Comparison of ENCODE assay signal across 7 mouse cellular contexts in the genomic region with DNA sequence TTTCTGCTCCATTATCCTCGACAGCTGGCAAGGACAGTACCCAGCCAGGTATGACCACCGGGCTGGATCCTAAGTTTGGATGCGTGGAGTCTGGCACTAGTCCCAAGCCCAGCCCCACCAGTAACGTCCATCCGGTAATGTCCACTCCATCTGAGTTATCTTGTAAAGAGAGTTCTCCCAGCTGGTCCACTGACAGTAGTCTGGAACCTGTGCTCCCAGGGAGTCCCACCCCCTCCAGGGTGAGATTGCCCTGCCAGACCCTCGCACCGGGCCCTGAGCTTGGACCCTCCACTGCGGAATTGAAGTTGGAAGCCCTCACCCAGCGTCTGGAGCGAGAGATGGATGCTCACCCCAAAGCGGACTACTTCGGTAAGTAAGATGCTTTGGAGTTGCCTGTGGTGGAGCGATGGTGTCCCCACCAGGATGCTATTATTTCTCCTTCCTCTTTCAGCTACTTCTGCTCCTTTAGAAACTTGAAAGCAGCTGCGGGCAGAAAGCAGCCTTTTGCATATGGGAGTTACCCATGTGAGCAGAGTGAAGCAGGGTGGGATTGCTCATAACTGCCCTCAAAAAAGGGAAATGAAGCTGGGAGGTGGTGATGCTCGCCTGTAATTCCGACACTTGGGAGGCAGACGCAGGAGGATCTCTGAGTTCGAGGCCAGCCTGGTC. TPM values are rescaled to one million over a fixed set of nuclear protein-coding genes. Genes with fewer than 3 reads are reported as not detected.
DNase-seq lines count a peak whose midpoint lies in the region; ATAC-seq and TF ChIP-seq lines count a peak whose summit lies in the region.

No protein-coding gene starts in this region.

- no peaks in the 10 kb centered on the region for H3K9me3 ChIP-seq in hindbrain, embryonic 14.5 days (ENCODE audit: control insufficient read depth, low read length)
- no peaks in the 10 kb centered on the region for H3K9me3 ChIP-seq in lung, embryonic 15.5 days

- TF ChIP-seq CTCF in small intestine, adult 2 months (IDR thresholded peaks at IDR 0.05; ENCODE audit: extremely low read depth, insufficient read length, insufficient replicate concordance, low read depth, low read length): no peak

- no peak overlapping the region for H3K9ac ChIP-seq in hindbrain, embryonic 14.5 days
- H3K9ac ChIP-seq in lung, embryonic 15.5 days: peak overlapping the region; percentile 73

- no peak for TF ChIP-seq POLR2A in small intestine, adult 2 months (IDR thresholded peaks at IDR 0.05; ENCODE audit: low read depth, low read length)

- peaks cover 17% of the 10 kb centered on the region for H3K4me1 ChIP-seq in hindbrain, embryonic 14.5 days (replicated peaks; ENCODE audit: control insufficient read depth, insufficient read depth, low read length)
- H3K4me1 ChIP-seq in lung, embryonic 15.5 days: peaks cover 59% of the 10 kb centered on the region
- H3K4me1 ChIP-seq in small intestine, adult 2 months (ENCODE audit: control insufficient read depth, insufficient read depth, insufficient read length, low read length): peaks cover 29% of the 10 kb centered on the region

- H3K4me2 ChIP-seq in hindbrain, embryonic 14.5 days (replicated peaks): peak overlapping the region; percentile 66
- H3K4me2 ChIP-seq in lung, embryonic 15.5 days: peak overlapping the region; percentile 94

- no peak overlapping the region for H3K4me3 ChIP-seq in hindbrain, embryonic 14.5 days (replicated peaks; ENCODE audit: low read length)
- peak overlapping the region; percentile 69 for H3K4me3 ChIP-seq in lung, embryonic 15.5 days
- H3K4me3 ChIP-seq in small intestine, adult 2 months (ENCODE audit: low read depth, low read length): peak overlapping the region; percentile 86

- no peaks in the 10 kb centered on the region for H3K36me3 ChIP-seq in hindbrain, embryonic 14.5 days (replicated peaks; ENCODE audit: control insufficient read depth, insufficient read depth)
- H3K36me3 ChIP-seq in lung, embryonic 15.5 days: peaks cover 7% of the 10 kb centered on the region; the same call in 1 of the 2 replicates
- H3K36me3 ChIP-seq in small intestine, adult 2 months (ENCODE audit: control insufficient read depth, insufficient read depth, low read length): peaks cover 27% of the 10 kb centered on the region

- DNase-seq in CD4-positive helper T cell, adult 2 months (ENCODE audit: low read depth, low spot score): peak; percentile 25
- no peak for DNase-seq in hindbrain, embryonic 14.5 days (ENCODE audit: low spot score)
- DNase-seq in layer of hippocampus, adult 9-11 months: no peak
- DNase-seq in layer of hippocampus, postnatal 14 days (ENCODE audit: low spot score in 2 of 2): no peak

- no peak overlapping the region for H3K27ac ChIP-seq in hindbrain, embryonic 14.5 days
- H3K27ac ChIP-seq in lung, embryonic 15.5 days: 0 out of 2 replicates have a peak overlapping the region, but pooled peaks have one; percentile 85
- peak overlapping the region; percentile 27 for H3K27ac ChIP-seq in small intestine, adult 2 months (ENCODE audit: insufficient read depth, low read depth, low read length)

- WGBS in hindbrain, embryonic 14.5 days: 85% methylated on average over 18 of the region's 18 CpGs
- WGBS in lung, embryonic 15.5 days: 48% methylated on average over 18 of the region's 18 CpGs
- 58% methylated on average over 18 of the region's 18 CpGs for WGBS in small intestine, adult 2 months

- ATAC-seq in common myeloid progenitor, adult 5-6 weeks (replicated peaks; ENCODE audit: low read depth, poor library complexity, severe bottlenecking): peak; percentile 67
- no peak for ATAC-seq in hindbrain, embryonic 14.5 days (ENCODE audit: low FRiP score)
- ATAC-seq in lung, embryonic 15.5 days (ENCODE audit: borderline replicate concordance, extremely low read depth, low FRiP score, low TSS enrichment): 0 out of 2 replicates have a peak, but pooled peaks have one; percentile 13

- no peaks in the 10 kb centered on the region for H3K27me3 ChIP-seq in hindbrain, embryonic 14.5 days (ENCODE audit: control insufficient read depth, insufficient read depth, low read length)
- no peaks in the 10 kb centered on the region for H3K27me3 ChIP-seq in lung, embryonic 15.5 days
- H3K27me3 ChIP-seq in small intestine, adult 2 months (ENCODE audit: control insufficient read depth, insufficient read depth, low read length): no peaks in the 10 kb centered on the region

RNA-seq across cellular contexts. Expression of a gene that starts 1.9 kb away (rescaled TPM):
- 21.6 and 30.0 TPM in 2 replicates for total RNA-seq in common myeloid progenitor, adult 5-6 weeks (2017)
- 14.1 and 15.5 TPM in 2 replicates for polyA plus RNA-seq in hindbrain, embryonic 14.5 days (2014; fragmentation: Nextera tagmentation; extraction: Ambion mirVana)
- 56.8 and 59.8 TPM in 2 replicates for polyA plus RNA-seq in lung, embryonic 15.5 days (2015; fragmentation: Nextera tagmentation; extraction: Ambion mirVana)
- polyA plus RNA-seq in small intestine, adult 2 months (2012; rRNA removed): 16.7 and 54.0 TPM in 2 replicates
- 10 to 100 TPM in 1 of 2 experiments, 1 to 10 TPM in 1; 8.2 to 11.3 TPM for total RNA-seq in layer of hippocampus, postnatal 14 days (2021)

RNA-seq across cellular contexts. Expression of a gene that starts 49.2 kb away (rescaled TPM):
- total RNA-seq in common myeloid progenitor, adult 5-6 weeks (2017): 45.9 and 53.1 TPM in 2 replicates
- polyA plus RNA-seq in hindbrain, embryonic 14.5 days (2014; fragmentation: Nextera tagmentation; extraction: Ambion mirVana): 56.7 and 71.8 TPM in 2 replicates
- polyA plus RNA-seq in lung, embryonic 15.5 days (2015; fragmentation: Nextera tagmentation; extraction: Ambion mirVana): 53.6 and 53.9 TPM in 2 replicates
- polyA plus RNA-seq in small intestine, adult 2 months (2012; rRNA removed): 1.6 and 3.2 TPM in 2 replicates
- 10 to 100 TPM; 47.5 to 52.2 TPM for total RNA-seq in layer of hippocampus, postnatal 14 days (2021)

Comparison
In these comparisons a context has a peak if more than half of its experiments do, and no peak if none do; other contexts are left out.
1. RNA of a gene that starts 49.2 kb away (polyA plus RNA-seq): 56.7 to 71.8 TPM in hindbrain, embryonic 14.5 days and 53.6 to 53.9 TPM in lung, embryonic 15.5 days; 1.6 to 3.2 TPM in small intestine, adult 2 months; every median in the first group is over 10 times any median in the second.